Mouse (Mus musculus): ENCODE measurements around the gene Tmed8. TPM values are rescaled to one million over a fixed set of nuclear protein-coding genes. Genes with fewer than 3 reads are reported as not detected.

Tmed8 gene
- polyA plus RNA-seq, 1 experiment from 2014 or later: 3.8 TPM

DNA sequence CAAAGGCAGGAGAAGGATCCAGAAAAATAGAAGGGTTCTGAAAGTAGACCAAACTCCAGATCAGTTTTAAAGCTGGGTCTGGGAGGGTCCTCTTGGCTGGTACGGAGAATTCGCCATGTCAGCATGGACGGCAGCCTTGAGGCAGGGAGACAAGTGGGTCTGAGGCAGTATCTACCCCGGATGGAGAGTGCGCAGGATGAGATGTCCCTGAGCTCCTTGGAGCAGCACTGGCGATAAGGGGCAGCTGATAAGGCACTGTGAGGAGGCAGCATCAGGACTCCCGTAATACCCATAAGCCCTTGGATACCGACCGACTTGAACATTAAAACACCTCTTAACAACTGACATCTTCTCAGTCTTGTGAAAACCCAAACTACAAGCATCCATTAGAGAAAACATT, 67.5 kb downstream of the Tmed8 start:
- H3K27ac ChIP-seq: no peak overlapping the region
- peaks cover 64% of the 10 kb centered on the region for H3K36me3 ChIP-seq
- no peaks in the 10 kb centered on the region for H3K9me3 ChIP-seq
- no peaks in the 10 kb centered on the region for H3K4me1 ChIP-seq (replicated peaks)
- no peaks in the 10 kb centered on the region for H3K27me3 ChIP-seq
- WGBS: 95% methylated on average over 9 of the region's 9 CpGs
- H3K4me3 ChIP-seq (replicated peaks): no peak overlapping the region
- H3K4me2 ChIP-seq: no peak overlapping the region
- no peak overlapping the region for H3K9ac ChIP-seq (replicated peaks)
- no peak for ATAC-seq (ENCODE audit: insufficient number of reproducible peaks, insufficient read depth, low FRiP score, low TSS enrichment, low read depth)

DNA sequence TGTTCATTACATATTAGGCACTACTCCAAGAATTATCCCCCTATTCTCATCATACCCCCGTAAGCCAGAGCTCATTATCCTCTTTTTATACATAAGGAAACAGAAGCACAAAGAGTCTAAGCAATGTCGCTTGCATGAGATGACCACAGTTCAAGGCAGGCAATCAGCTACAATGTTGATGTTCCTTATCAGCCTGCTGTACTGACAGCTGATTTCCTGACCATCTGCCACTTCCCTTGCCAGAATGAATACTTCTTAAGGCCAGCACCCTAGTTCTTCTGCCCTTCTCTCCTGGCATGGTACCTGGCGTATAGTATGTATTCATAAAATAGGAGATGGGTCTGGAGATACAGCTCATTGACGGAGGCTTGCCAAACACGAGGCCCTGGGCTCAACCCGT, 68.0 kb downstream of the Tmed8 start:
- 93% methylated on average over 6 of the region's 6 CpGs for WGBS
- Histone ChIP-seq H3K9me3 (no peaks in the 10 kb centered on the region), H3K9ac (replicated peaks) (no peak overlapping the region), H3K4me3 (replicated peaks) (no peak overlapping the region), H3K27me3 (no peaks in the 10 kb centered on the region), H3K4me2 (no peak overlapping the region), H3K27ac (no peak overlapping the region), H3K4me1 (replicated peaks) (no peaks in the 10 kb centered on the region), H3K36me3 (peaks cover 59% of the 10 kb centered on the region)
- no peak for ATAC-seq (ENCODE audit: insufficient number of reproducible peaks, insufficient read depth, low FRiP score, low TSS enrichment, low read depth)

DNA sequence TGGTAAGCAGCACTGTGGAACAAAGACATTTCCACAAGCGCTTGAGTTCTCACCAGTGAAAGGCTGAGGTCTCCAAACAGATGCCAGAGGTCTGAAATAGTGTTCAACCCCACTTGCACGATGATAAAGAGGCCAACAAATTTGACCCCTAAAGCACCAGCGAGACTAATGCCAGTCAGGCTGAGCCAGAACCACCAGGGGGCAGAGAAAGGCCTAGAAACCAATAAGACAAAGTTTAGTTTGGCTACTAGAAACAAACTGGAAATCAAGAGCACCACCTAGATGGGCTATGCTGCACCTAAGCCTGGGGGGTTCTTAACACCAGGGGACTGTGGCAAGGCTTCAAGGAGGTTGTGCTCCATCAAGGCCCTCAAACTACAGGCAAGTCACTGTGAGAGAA, 68.6 kb downstream of the Tmed8 start:
- no peak for ATAC-seq (ENCODE audit: insufficient number of reproducible peaks, insufficient read depth, low FRiP score, low TSS enrichment, low read depth)
- Histone ChIP-seq H3K27ac (no peak overlapping the region), H3K9me3 (no peaks in the 10 kb centered on the region), H3K4me2 (no peak overlapping the region), H3K9ac (replicated peaks) (no peak overlapping the region), H3K4me3 (replicated peaks) (no peak overlapping the region), H3K4me1 (replicated peaks) (no peaks in the 10 kb centered on the region), H3K27me3 (no peaks in the 10 kb centered on the region), H3K36me3 (peaks cover 53% of the 10 kb centered on the region)
- 79% methylated on average over 3 of the region's 3 CpGs for WGBS

DNA sequence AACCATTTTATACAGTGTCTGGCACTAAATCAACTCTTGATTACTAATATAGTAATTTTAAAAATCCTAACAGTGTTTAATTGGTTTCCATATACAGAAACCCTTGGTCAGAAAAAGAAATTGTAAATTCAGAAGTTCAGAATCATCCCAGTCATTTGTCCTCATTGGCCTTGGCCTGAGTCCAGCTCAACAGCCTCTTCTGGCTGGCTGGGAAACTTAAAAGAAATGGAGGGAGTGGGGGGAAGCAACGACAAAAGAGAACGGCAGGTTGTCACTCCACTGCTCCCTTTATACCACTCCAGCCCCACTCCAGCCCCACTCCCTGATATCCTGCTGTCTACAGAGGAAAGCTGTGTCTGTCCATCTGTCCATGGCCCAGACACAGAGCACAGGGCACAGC, 69.1 kb downstream of the Tmed8 start:
- no peaks in the 10 kb centered on the region for H3K4me1 ChIP-seq (replicated peaks)
- H3K27me3 ChIP-seq: no peaks in the 10 kb centered on the region
- no peak overlapping the region for H3K27ac ChIP-seq
- no peak overlapping the region for H3K4me2 ChIP-seq
- H3K4me3 ChIP-seq (replicated peaks): no peak overlapping the region
- H3K9ac ChIP-seq (replicated peaks): no peak overlapping the region
- no peak for ATAC-seq (ENCODE audit: insufficient number of reproducible peaks, insufficient read depth, low FRiP score, low TSS enrichment, low read depth)
- WGBS: 95% methylated on average over 2 of the region's 2 CpGs
- H3K9me3 ChIP-seq: no peaks in the 10 kb centered on the region
- H3K36me3 ChIP-seq: peaks cover 52% of the 10 kb centered on the region

DNA sequence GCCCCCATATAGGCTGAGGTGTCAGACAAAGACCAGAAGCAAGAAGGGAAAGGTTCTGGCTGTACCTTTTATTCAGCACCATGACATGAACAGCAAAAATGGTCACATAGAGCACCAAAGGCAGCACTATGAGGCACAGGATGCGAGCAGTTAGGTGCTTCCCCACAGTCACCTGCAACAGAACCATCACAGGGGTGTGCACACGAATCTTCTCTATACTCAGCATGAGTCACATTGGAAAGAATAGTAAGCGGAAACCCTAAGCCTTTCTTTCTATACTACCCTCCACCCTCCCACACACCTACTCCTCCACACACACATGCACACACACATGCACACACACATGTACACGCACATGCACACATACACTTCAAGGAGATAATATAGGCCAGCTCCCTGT, 70.0 kb downstream of the Tmed8 start:
- no peak overlapping the region for H3K9ac ChIP-seq (replicated peaks)
- no peak overlapping the region for H3K4me3 ChIP-seq (replicated peaks)
- ATAC-seq (ENCODE audit: insufficient number of reproducible peaks, insufficient read depth, low FRiP score, low TSS enrichment, low read depth): no peak
- no peaks in the 10 kb centered on the region for H3K9me3 ChIP-seq
- H3K4me2 ChIP-seq: no peak overlapping the region
- no peaks in the 10 kb centered on the region for H3K27me3 ChIP-seq
- peaks cover 48% of the 10 kb centered on the region for H3K36me3 ChIP-seq
- WGBS: 88% methylated on average over 4 of the region's 4 CpGs
- no peak overlapping the region for H3K27ac ChIP-seq
- no peaks in the 10 kb centered on the region for H3K4me1 ChIP-seq (replicated peaks)

DNA sequence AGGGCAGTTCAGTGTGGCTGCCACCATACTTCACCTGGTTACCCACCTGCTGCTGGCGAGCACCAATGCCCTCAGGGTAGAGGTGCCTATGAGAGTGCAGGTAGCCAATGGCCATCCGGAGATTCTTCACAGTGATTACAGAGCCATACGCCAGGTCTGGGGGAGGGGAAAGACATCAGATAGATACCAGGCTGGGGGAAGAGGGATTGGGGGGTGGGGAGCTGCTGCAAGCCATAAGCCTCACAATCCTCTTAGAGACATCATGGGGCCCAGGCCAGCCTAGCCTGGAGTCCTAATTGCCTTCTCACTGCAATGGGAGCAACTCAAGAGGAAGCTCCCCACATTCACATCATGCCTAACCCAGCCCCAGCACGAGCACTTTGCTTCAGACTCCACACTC, 73.0 kb downstream of the Tmed8 start:
- no peak overlapping the region for H3K27ac ChIP-seq
- no peaks in the 10 kb centered on the region for H3K9me3 ChIP-seq
- no peak overlapping the region for H3K4me3 ChIP-seq (replicated peaks)
- H3K36me3 ChIP-seq: peaks cover 52% of the 10 kb centered on the region
- 70% methylated on average over 4 of the region's 4 CpGs for WGBS
- no peaks in the 10 kb centered on the region for H3K27me3 ChIP-seq
- H3K9ac ChIP-seq (replicated peaks): no peak overlapping the region
- no peaks in the 10 kb centered on the region for H3K4me1 ChIP-seq (replicated peaks)
- H3K4me2 ChIP-seq: no peak overlapping the region
- no peak for ATAC-seq (ENCODE audit: insufficient number of reproducible peaks, insufficient read depth, low FRiP score, low TSS enrichment, low read depth)

DNA sequence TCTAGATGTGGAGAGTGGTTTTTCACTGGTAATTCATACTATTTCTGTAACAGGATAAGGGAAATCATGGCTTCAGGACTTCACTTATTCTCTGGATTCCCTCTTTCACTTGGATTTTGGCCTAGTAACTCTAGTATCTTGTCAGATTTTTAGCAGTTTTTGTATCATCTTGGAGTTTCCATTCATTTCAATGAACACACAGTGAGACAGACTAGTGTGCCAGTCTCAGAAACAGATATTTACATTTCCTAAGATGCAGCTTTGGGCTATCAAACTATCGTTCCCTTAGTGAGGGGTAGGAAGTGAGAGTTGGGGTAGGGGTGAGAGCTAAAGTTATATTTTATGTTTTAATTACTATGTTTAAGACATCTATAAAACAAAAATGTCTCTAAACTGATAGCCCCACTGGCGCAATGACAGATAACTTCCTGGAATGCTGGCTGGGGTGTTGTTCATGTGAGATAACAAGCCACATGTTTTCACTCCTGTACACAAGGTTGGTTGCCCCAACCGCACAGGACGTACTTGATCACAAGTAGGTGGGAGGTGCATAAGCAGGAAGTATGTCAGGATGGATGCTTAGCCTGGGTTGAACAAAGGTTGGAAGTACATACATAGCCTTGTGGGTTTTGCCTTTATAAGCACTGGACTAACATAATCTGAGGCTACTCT, 78.2 kb downstream of the Tmed8 start:
- no peak for ATAC-seq (ENCODE audit: insufficient number of reproducible peaks, insufficient read depth, low FRiP score, low TSS enrichment, low read depth)
- Histone ChIP-seq H3K9ac (replicated peaks) (no peak overlapping the region), H3K36me3 (peaks cover 53% of the 10 kb centered on the region), H3K4me1 (replicated peaks) (no peaks in the 10 kb centered on the region), H3K27me3 (no peaks in the 10 kb centered on the region), H3K4me3 (replicated peaks) (no peak overlapping the region), H3K9me3 (no peaks in the 10 kb centered on the region), H3K4me2 (no peak overlapping the region), H3K27ac (no peak overlapping the region)
- 91% methylated on average over 4 of the region's 4 CpGs for WGBS

Other genes with a start within 250 kb of the Tmed8 start
- gene Zdhhc22, start 210.0 kb downstream of the Tmed8 start, polyA plus RNA-seq (2016; fragmentation: Nextera tagmentation; extraction: Ambion mirVana): 0.20 TPM in 1 of 2 replicates, not detected in the other
- gene Tmem63c, start 179.1 kb downstream of the Tmed8 start, polyA plus RNA-seq (2016; fragmentation: Nextera tagmentation; extraction: Ambion mirVana): 0.18 TPM in 1 of 2 replicates, not detected in the other
- 0.26 and 0.41 TPM in 2 replicates for gene Ngb, start 97.9 kb downstream of the Tmed8 start, polyA plus RNA-seq (2016; fragmentation: Nextera tagmentation; extraction: Ambion mirVana)
- gene Gstz1, start 53.3 kb downstream of the Tmed8 start, polyA plus RNA-seq (2016; fragmentation: Nextera tagmentation; extraction: Ambion mirVana): 29.1 and 30.0 TPM in 2 replicates
- 16.4 and 17.2 TPM in 2 replicates for gene Pomt2, start 52.5 kb downstream of the Tmed8 start, polyA plus RNA-seq (2016; fragmentation: Nextera tagmentation; extraction: Ambion mirVana)
- gene Samd15, start 731 bp downstream of the Tmed8 start, polyA plus RNA-seq (2016; fragmentation: Nextera tagmentation; extraction: Ambion mirVana): 0.73 and 2.6 TPM in 2 replicates
- 0.99 and 1.2 TPM in 2 replicates for gene Noxred1, start 38.3 kb upstream of the Tmed8 start, polyA plus RNA-seq (2016; fragmentation: Nextera tagmentation; extraction: Ambion mirVana)
- 53.9 and 55.1 TPM in 2 replicates for gene Vipas39, start 65.8 kb upstream of the Tmed8 start, polyA plus RNA-seq (2016; fragmentation: Nextera tagmentation; extraction: Ambion mirVana)
- 224 and 227 TPM in 2 replicates for gene Ahsa1, start 66.0 kb upstream of the Tmed8 start, polyA plus RNA-seq (2016; fragmentation: Nextera tagmentation; extraction: Ambion mirVana)
- gene Ism2, start 99.3 kb upstream of the Tmed8 start, polyA plus RNA-seq (2016; fragmentation: Nextera tagmentation; extraction: Ambion mirVana): 1.7 and 1.9 TPM in 2 replicates
- gene Sptlc2, start 187.9 kb upstream of the Tmed8 start, polyA plus RNA-seq (2016; fragmentation: Nextera tagmentation; extraction: Ambion mirVana): 64.6 and 71.7 TPM in 2 replicates
- gene Slirp, start 243.4 kb upstream of the Tmed8 start, polyA plus RNA-seq (2016; fragmentation: Nextera tagmentation; extraction: Ambion mirVana): 330 and 347 TPM in 2 replicates
- 76.7 and 77.5 TPM in 2 replicates for gene Alkbh1, start 243.6 kb upstream of the Tmed8 start, polyA plus RNA-seq (2016; fragmentation: Nextera tagmentation; extraction: Ambion mirVana)